Mouse (Mus musculus) adrenal gland, postnatal 25 days (tissue): ENCODE results near the gene Pikfyve. TPM values are rescaled to one million over a fixed set of nuclear protein-coding genes. Genes with fewer than 3 reads are reported as not detected.
"Not testable (repeated sequence)": the region's sequence is repeated elsewhere in the genome, so short reads cannot be mapped to it uniquely, and the experiment has no call there.

Source experiments
- DNase-seq: peaks from one replicate; pipeline ENCODE4 v3.0.0; 2021; ENCODE audit warnings: mixed read lengths
- total RNA-seq: library from RNA; stranded (reverse); gene quantifications from 2 replicates; pipeline ENCODE4 v1.2.3, GENCODE M21; 2021

Pikfyve gene
- total RNA-seq, 1 experiment from 2014 or later: 36.8 TPM

DNA sequence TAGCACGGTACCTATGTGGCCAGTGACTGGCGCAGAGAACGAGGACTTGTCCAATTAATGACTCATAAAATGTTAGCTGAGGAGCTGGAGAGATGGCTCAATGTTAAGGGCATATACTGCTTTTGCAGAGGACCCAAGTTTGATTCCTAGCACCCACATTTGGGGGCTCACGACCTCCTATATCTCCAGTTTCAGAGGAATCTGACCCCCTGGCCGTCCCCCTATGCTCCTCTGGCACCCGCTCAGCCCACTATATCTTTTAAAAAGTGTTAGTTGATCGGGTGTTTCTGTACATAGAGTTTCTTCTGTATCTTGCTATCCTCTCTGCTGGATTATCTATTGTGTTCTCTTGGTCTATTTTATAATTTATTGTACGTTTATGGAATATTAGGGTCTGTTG is 1.5 kb upstream of the Pikfyve start:
- DNase-seq: no peak

DNA sequence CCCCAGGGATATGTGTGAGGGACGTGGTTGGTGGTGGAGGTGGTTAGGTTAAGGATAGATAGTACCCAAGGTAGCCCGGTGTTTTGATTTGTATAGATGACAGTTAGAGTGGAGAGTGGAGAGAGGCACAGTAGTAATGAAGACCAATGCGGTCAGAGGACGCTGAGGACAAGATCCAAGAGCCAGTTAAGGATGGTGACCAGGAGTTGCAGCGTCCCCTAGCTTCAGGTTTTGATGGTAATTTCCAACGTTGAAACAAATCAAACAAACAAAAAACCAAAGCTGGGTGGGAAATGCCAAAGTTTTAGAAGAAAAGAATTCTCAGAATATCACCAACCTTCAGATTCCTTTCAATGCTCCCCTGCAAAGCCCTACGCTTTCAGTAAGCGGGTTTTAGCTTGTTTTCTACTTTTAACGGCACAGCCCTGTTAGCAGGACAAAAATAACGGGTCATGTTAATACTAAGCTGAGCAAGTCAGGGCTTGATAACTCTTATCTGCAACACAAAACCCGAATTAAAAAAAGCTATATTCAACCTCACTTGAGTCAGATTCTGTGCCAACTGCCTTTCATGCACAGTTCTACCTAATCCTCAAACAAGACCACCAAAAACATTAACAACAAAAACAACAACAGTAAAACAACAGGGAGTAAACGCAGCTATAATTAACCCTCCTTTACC is 818 bp upstream of the Pikfyve start:
- DNase-seq: no peak

DNA sequence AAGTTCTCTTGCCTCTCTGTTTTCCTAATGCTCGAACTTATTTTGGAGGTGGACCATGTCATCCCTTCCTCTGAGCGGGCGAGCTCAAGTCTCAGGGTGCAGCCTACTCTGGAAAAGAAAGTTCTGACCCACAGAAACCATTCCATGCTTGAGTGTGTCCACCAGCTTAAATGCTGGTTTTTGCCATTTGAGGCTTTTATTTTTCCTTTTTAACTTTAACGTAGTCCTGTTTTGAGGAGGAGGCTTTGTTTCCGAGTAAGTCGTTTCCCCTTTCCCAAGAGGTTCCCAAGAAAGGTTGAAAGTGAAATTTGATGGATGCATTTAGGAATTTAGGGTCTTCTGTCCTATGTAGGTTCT is 569 bp downstream of the Pikfyve start:
- no peak for DNase-seq

DNA sequence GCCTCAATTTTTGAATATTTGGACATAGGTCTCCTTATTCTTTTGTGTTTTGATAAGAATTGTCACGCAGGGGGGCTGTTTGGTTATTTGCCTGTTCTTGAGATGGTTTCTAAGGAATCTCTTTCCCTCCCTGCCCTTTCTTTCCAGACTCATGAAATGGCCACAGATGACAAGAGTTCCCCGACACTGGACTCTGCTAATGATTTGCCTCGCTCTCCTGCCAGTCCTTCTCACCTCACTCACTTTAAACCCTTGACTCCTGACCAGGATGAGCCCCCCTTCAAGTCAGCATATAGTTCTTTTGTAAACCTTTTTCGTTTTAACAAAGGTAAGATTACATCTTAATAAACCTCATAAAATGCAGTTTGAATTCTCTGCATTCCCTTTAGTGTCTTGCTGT is 3.7 kb downstream of the Pikfyve start:
- DNase-seq: no peak

DNA sequence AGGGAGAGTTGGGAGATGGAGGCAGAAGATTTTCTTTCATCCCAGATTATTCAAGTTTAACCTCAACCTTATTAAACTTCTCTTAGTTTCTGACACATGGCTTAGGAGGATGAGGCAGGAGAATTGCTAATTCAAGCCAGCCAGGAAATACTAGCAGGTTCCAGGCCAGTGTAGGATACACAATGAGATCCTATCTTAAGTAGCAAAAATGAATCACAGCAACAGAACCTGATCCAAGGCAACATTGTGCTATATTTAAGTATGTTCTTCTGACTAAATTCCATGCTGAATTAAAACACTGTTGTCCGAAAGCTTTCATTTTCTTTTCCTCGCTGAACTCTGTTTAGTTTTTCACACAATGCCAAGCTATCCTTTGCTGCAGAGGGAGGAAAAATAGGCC is 6.7 kb downstream of the Pikfyve start:
- DNase-seq: no peak

DNA sequence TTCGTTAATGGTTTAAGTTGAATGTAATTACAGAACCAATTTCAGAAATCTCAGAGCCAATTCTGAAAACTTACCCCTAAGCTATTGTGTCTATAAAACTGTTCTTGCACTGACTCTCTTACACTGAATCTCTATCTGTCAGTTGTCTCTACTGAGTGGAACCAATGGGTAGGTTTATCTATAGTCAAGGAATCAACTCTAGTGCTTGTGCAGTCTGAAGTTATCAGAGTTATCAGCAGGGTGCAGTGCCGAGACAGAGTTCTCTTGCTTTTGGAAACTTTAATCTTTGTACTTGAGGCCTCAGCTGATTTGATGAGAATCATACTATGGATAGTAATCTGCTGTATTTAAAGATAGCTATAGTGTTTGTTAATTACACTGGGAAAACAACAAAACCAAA is 11.9 kb downstream of the Pikfyve start:
- DNase-seq: no peak

DNA sequence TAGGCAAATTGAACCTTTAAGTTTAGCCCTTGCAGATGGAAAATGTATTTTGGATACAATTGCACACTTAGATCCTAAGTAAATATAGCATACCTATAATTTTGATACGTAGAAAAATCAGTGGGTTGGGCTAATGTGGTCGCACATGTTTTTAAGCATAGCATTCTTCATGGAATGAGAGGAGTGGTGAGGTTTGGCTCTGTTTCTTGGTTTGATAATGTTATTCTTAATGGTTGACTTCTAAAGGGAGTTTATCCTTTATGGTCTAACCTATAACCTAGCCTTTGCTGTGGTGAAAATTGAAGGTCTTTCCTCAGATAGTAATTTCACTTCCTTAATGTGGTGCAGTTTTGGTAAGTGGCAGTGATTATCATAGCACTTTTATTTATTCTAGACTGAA is 12.4 kb downstream of the Pikfyve start:
- no peak for DNase-seq

DNA sequence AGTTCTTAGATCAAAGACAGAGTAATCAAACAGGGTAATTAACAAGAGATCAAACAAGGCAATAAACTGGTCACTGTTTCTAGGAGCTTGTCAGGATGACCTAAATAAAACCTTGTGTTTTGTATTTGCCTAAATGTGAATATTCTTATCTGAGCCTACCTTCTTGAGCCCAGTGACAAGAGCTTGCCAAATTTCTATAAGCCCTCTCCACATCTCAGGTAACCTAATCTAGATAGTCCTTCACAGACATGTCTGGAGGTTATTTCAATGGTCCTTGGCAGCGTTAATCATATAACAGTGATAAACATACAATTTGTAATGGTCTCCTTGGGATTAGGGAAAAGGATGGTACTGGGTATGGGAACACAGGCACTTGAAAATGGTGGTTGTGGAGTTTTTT is 17.8 kb downstream of the Pikfyve start:
- DNase-seq: no peak

DNA sequence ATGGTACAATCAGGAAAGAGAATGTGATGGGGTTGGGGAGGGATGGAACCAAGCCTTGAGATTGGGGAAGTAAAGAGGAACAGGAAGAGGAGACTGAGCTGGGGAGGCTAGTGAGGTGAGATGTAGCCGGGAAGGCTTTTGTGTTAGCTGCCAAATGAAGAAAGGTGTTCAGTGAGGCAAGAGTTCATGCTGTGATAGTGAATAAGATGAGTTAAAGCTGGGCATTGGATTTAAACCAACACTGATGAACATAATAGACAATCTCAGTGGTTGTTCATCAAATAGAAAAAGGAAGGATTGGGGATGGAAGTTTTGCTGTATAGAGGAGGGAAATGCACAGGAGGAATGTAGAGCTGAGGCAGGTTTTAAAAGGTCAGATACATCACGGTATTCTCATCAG is 26.7 kb downstream of the Pikfyve start:
- DNase-seq: no peak

DNA sequence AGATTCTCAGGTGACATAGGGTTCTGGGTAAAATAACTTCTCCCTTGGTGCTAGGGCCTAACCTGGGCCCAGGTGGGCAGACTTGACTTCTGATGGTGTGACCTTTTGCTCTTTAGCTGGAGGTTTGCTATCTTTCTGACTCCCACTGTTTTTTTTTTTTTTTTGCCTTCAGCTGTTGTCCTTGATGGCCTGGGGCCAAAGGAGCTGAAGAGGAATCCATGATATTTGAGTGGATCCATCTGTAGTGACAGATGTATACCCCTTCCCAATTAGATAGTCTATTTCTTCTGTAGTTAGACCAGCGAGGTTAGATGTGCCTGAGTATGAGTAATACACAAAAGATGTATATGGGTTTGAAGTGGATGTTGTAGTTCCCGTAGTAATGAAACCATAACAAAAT is 31.1 kb downstream of the Pikfyve start:
- no peak for DNase-seq

DNA sequence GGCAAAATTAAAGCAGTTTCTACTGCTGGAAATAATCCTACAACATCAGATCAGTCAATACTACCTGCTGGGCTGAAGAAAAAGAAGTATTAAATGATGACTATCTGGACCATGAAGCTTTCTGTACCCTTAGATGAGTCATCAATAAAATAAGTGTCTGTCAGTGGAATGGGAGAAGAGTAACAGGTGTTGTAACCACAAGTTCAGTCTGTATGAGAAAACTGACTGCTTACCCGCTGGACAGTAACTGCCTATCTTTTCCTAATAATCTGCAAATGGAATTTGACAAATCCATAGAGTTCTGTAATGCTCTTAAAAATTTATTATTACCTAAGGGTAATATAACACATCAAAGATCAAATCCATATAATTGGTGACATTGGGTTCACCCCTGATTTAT is 31.5 kb downstream of the Pikfyve start:
- DNase-seq: no peak

DNA sequence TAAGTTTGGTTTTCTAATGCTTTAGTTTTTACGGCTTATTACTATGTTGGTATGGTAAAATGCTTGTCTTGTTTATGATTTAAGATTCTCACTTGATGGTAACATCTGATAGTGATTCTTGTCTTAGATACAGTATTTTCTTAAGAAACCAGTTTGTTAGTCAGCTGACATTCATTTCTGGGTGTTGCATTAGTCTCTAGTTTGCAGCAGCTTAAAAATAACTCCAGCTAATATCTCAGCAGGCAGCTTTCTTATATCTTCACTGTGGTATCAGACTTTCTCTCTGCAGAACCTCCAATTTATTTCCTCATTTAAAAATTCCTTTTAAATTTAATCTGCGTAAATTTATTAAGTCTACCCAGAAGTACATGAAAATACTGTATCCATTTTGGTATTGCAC is 37.2 kb downstream of the Pikfyve start:
- DNase-seq: no peak

DNA sequence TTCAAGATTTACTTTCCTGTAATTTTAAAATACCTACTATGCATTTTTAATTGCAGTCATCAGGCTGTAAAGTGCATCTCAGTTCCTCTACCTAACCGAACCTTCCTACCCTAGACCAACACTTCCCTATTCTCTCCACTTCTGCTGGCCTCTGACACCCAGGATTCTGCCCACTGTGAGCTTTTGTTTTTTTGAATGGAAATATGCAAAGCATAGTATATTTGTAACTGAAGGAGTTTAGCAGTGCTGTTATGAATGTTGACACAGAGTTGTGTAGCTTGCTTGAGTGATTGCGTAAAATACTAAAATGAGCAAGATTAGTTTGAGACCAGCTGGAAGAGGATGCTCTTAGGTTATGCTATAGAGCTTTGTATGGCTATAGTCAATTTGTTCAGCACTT is 41.2 kb downstream of the Pikfyve start:
- no peak for DNase-seq

DNA sequence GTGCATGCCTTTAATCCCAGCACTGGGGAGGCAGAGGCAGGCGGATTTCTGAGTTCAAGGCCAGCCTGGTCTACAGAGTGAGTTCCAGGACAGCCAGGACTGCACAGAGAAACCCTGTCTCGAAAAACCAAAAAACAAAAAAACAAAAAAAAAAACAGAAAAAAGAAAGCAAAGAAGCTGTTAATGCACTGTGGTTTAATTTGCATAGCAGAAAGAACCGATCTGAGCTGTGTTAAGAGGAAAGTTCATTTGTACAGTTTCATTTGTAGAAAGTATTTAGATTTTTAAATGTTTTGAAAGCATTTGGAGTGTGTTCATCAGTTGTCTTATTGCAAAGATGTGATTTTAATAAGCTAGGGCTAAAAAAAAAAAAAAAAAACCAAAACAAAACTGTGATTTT is 43.3 kb downstream of the Pikfyve start:
- DNase-seq: not testable (repeated sequence)

DNA sequence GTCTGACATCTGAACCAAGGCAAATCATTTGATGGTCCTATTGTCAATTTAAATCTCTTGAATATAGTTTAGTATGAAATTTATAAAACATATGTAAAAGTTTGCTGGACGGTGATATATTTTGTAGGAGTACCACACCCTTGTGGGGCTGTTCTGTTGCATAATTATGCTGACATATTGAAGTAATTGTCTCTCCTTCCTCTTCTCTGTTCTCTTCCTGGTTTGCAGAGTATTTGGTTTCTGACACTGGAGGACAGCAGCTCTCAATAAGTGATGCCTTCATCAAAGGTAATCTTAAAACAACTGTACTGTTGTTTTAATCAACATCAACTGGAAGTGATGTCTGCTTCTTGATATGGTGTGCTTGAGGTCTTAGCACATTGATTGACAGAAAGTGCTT is 44.1 kb downstream of the Pikfyve start:
- no peak for DNase-seq

DNA sequence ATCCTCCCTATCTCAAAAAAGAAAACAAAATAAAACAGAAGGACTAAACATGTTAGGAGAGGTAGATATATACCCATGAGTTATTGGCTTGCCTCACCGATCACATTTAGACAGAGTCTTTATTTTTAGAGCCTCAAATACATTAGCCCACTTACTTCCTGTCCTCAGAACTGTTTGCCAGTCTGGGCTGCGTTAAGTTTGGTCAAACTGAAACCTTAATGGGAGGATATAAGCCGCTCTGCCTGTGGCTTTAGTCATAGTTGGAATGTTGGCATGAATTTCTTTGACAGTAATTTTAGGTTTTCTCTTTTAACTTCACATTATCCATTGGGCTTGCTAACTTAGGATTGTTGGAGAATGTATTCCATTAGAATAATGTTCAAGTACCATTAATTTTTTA is 51.2 kb downstream of the Pikfyve start:
- DNase-seq: no peak

DNA sequence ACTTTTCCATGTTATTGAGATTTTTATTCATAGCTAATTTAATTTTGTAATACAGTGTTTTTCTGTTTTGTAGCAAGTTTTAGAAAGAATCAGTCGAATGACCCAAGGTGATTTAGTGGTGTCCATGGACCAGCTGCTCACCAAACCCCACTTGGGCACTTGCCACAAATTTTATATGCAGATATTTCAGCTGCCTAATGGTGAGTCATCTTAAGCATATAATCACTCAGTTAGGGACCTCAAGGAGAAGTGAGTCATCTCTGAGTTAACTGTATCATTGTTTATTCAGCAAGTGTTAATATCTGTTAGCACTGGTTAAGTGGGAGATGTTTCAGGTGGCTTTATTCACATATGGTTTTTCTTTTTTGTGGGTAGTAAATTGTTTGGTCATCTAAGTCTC is 59.2 kb downstream of the Pikfyve start:
- DNase-seq: no peak

DNA sequence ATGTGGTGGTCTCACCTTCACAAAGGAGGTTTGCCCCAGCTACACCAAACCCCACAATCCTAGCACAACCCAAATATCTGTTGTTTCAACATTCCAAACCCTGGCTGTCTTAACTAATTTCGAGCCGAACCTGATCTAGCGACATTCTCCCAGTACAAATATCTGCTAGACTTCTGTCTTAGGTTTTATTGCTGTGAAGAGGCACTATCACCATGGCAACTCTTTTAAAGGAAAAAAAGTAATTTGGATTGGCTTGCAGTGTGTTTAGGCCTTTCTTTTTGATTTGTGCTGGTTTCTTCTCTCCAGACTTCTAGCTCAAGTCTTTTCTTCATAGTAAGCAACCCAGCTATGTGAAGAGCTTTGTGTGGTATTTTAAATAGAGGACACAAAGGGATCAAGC is 94.0 kb downstream of the Pikfyve start:
- DNase-seq: no peak

DNA sequence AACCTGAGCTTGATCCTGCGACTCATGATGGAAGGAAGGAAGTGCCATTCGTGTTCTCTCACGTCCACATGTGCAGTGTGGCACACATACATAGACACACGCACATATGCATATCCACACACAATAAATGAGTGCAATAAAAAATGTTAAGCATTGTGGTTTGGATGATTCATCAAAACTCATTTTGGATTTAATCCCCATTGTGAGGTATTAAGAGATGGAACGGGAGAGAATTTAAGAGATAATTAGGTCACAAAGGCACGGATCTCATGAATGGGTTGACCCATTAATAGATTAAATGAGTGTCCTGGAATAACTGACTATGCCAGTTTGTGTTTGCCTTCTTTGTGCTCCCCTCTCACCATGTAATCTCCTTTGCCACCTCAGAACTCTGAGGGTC is 95.3 kb downstream of the Pikfyve start, which contains the start of gene Pth2r:
Pth2r (plus strand) TSS at position 301 of the 400 bp plus-strand sequence.
- no peak for DNase-seq

DNA sequence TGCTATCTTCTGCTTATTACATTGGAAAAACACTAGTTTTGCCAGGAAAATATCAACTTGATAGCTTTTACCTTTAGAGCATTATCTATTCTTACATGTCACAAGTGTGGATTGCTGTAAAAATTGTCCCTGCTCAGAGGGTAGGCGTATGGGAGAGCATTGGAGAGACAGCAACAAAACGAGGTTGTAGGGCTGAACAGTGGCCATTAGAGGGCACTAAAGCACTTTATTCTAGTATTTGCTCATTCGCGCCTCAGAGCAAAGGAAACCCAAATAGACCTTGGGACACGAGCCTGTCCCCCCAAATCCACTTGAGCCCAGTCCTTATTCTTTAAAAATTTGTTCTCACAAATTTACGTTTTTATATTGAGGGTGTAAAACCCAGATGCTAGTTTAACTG is 96.3 kb downstream of the Pikfyve start:
- DNase-seq: peak; percentile 25

DNA sequence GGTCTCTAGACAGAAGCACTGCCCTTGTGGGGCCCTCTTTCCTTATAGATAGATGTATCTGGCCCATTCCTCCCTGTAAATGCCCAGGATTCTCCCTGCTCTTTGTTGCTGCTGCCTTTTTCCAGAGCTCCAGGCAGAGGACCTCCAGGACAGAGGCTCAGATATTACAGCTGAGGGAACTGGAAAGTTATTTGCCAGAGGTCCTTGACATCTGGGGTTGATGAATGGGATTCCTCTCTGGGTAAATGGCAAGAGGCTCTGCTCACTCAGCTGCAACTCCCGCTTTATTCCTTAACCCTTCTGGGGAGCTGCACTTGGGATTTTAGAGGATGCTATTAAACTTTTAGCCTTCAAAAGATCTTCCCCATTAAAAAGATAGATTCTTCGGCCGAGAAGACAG is 122.0 kb downstream of the Pikfyve start:
- DNase-seq: no peak

DNA sequence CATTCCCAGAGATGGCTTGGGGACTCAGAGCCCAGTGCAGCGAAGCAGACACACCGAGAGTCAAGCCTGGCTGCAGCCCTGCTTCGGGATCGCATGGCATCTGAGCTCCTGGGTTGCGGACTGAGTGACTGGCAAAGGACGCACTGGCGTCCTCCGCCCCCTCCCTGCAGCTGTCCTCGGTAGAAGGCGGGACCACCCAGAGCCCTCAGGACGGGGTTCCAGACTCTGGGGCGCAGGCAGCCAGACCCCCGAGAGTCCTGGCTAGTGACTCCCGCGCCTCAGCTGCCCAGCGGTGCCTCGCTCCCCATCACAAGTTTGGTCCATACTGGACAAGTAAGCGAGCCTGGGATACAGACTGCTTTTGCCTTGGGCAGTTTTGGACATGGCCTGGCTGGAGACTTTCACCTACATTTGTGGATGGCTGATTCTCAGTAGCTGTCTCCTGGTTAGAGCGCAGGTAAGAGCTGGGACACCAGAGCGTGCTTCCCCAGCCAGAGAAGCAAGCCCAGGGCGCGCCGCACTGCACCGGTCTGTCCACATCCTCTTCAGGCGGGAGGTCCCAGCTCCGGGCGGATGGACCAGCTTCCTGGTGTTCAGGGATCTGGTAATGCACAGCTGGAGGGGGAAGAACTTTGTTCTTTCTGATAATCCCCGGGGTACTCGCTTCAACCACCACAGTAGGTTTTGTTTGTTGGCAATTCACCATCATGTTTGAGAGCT is 124.9 kb downstream of the Pikfyve start:
- no peak for DNase-seq

DNA sequence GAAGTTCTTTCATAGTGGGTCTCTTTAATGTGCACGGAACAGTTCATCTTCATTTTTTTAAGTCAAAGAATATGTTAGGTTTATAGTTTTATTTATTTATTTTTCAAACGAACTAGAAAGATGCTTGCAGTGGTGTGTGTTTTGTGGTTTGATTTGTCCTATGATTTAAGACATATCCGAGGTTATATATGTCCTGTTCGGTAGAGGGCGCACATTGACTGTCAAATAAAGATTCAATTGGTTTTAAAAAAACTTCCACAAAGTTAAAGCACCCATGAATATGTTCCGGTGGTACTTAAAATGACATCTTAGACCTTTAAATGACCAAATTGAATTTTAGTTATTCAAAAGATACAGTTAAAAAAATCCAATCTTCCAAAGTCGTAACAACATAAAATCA is 125.6 kb downstream of the Pikfyve start:
- no peak for DNase-seq

DNA sequence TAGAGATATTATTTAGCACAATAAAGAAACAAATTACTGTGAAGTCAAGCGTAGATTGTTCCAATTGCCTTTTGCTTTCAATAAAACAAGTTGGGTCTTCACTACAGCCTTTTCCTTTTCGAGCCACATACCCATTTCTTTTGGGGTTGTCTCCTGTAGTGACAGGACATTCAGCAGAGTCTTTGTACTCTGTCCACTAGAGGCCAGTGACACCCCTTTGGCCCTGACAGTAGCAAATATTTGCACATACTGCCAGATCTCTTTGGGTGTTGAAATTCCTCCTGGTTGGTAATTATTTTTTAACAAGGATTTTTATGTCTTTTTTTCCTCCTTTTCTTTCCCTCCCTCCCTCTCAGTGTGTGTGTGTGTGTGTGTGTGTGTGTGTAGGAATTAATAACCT is 126.4 kb downstream of the Pikfyve start:
- DNase-seq: no peak
